Comparison of ENCODE assay signal across 17 mouse cellular contexts in the genomic region with DNA sequence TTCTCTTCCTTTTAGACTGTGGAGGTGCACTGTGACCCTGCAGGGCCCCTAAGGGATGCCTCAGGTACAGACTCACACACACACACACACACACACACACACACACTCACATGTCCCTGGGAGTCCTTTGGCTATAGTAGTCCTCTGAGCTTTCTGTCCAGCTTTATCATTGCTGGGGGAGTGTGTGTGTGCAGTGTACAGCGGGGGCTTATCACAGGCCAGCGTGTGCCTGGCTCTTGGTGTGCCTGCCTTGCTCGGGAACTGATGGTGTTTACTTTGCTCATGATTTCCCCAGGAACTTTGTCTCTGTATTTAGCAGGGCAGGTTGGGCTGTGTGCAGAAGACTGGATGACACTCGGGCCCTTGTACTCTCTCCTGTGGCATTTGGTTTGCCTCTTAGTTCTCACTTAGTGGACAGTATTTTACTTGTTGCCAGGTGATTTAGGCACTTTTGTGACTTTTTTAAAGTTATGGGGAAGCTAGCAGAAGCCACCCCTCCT. TPM values are rescaled to one million over a fixed set of nuclear protein-coding genes. Genes with fewer than 3 reads are reported as not detected.
DNase-seq lines count a peak whose midpoint lies in the region; ATAC-seq and TF ChIP-seq lines count a peak whose summit lies in the region.
"Had no signal": no experiment of that assay in that cellular context is flagged by ENCODE, and none has a peak within 500 bp of the region (broad histone marks: within the 10 kb centered on the region; RNA-seq: fewer than 3 reads in every experiment).

No protein-coding gene starts in this region.

- DNase-seq in heart, postnatal 10 days = no peak
- no peak for DNase-seq in liver, postnatal 0 days
- DNase-seq in c-Kit-positive CD71-positive TER-119-positive erythroid progenitor cells, embryonic 14.5 days (ENCODE audit: low spot score) = no peak
- DNase-seq: B cell, adult 2 months; cerebellum, adult 11-12 months; layer of hippocampus, postnatal 36 days; right cerebral cortex, postnatal 4 days had no signal

- peak overlapping the region; percentile 61 for H3K27ac ChIP-seq in heart, embryonic 12.5 days (ENCODE audit: poor library complexity, severe bottlenecking)
- H3K27ac ChIP-seq in liver, postnatal 0 days (ENCODE audit: low read depth) = peak overlapping the region; percentile 34
- H3K27ac ChIP-seq: hindbrain, embryonic 10.5 days; limb, embryonic 12.5 days; neural tube, embryonic 12.5 days had no signal

- no peak for TF ChIP-seq EP300 in liver, postnatal 0 days (IDR thresholded peaks at IDR 0.05; ENCODE audit: low read depth)

- no peaks in the 10 kb centered on the region for H3K9me3 ChIP-seq in heart, embryonic 12.5 days (replicated peaks)
- H3K9me3 ChIP-seq in megakaryocyte, embryonic 14.5 days = no peaks in the 10 kb centered on the region
- no peaks in the 10 kb centered on the region for H3K9me3 ChIP-seq in liver, postnatal 0 days (ENCODE audit: low read length)
- H3K9me3 ChIP-seq: hindbrain, embryonic 10.5 days; limb, embryonic 12.5 days; neural tube, embryonic 12.5 days had no signal

- H3K9ac ChIP-seq in heart, embryonic 12.5 days = 0 out of 2 replicates have a peak overlapping the region, but pooled peaks have one; percentile 6
- H3K9ac ChIP-seq in liver, postnatal 0 days (replicated peaks) = no peak overlapping the region
- H3K9ac ChIP-seq: limb, embryonic 12.5 days; neural tube, embryonic 12.5 days had no signal

- H3K36me3 ChIP-seq in heart, embryonic 12.5 days = peaks cover 5% of the 10 kb centered on the region
- peaks cover 97% of the 10 kb centered on the region for H3K36me3 ChIP-seq in megakaryocyte, embryonic 14.5 days (replicated peaks; ENCODE audit: low read length)
- H3K36me3 ChIP-seq in liver, postnatal 0 days (replicated peaks; ENCODE audit: insufficient read depth, low read length) = peaks cover 11% of the 10 kb centered on the region

- intact Hi-C loops in heart, postnatal 10 days (cut with DNase I) = loop anchor here (5.0 kb wide), 2 partner anchors 42 to 147 kb away; partner anchors contain the start of gene Capzb

- no peak overlapping the region for H3K4me3 ChIP-seq in heart, embryonic 12.5 days
- H3K4me3 ChIP-seq in megakaryocyte, embryonic 14.5 days (replicated peaks) = peak overlapping the region; percentile 78
- H3K4me3 ChIP-seq in liver, postnatal 0 days (ENCODE audit: low read depth, low read length) = no peak overlapping the region
- H3K4me3 ChIP-seq: hindbrain, embryonic 10.5 days; limb, embryonic 12.5 days; neural tube, embryonic 12.5 days had no signal

- peaks cover 90% of the 10 kb centered on the region for H3K4me1 ChIP-seq in heart, embryonic 12.5 days (replicated peaks)
- peaks cover 99% of the 10 kb centered on the region for H3K4me1 ChIP-seq in megakaryocyte, embryonic 14.5 days
- peaks cover 18% of the 10 kb centered on the region for H3K4me1 ChIP-seq in liver, postnatal 0 days (ENCODE audit: insufficient read depth)

- no peak for TF ChIP-seq CTCF in liver, postnatal 0 days (IDR thresholded peaks at IDR 0.05; ENCODE audit: low read depth)

- 20% methylated on average over 4 of the region's 4 CpGs for WGBS in heart, embryonic 12.5 days
- 39% methylated on average over 4 of the region's 4 CpGs for WGBS in liver, postnatal 0 days (ENCODE audit: insufficient replicate concordance)

- no peak overlapping the region for H3K4me2 ChIP-seq in heart, embryonic 12.5 days
- H3K4me2 ChIP-seq in liver, postnatal 0 days (ENCODE audit: low read depth, low read length) = no peak overlapping the region
- H3K4me2 ChIP-seq: limb, embryonic 12.5 days; neural tube, embryonic 12.5 days had no signal

- ATAC-seq in heart, embryonic 12.5 days (ENCODE audit: insufficient number of reproducible peaks, low FRiP score) = 0 out of 2 replicates have a peak, but pooled peaks have one; percentile 7
- ATAC-seq in megakaryocyte, adult 5-6 weeks (ENCODE audit: poor library complexity, severe bottlenecking) = no peak
- no peak for ATAC-seq in liver, postnatal 0 days
- no peak for ATAC-seq in activated CD4-positive, CD25-positive, alpha-beta regulatory T cell, adult 4 months
- no peak for ATAC-seq in CD4-positive, CD25-positive, alpha-beta regulatory T cell, adult 4 months
- ATAC-seq: forebrain, embryonic 14.5 days; midbrain, embryonic 16.5 days had no signal

- no peaks in the 10 kb centered on the region for H3K27me3 ChIP-seq in heart, embryonic 12.5 days (replicated peaks)
- H3K27me3 ChIP-seq in megakaryocyte, embryonic 14.5 days (replicated peaks) = no peaks in the 10 kb centered on the region
- H3K27me3 ChIP-seq in liver, postnatal 0 days (ENCODE audit: insufficient read depth, low read length) = no peaks in the 10 kb centered on the region
- H3K27me3 ChIP-seq: limb, embryonic 12.5 days; neural tube, embryonic 12.5 days had no signal

RNA-seq across cellular contexts. Expression of gene Capzb, which starts 41.1 kb away (rescaled TPM):
- 395 and 402 TPM in 2 replicates for polyA plus RNA-seq in heart, embryonic 12.5 days (2016; fragmentation: Nextera tagmentation; extraction: Ambion mirVana)
- total RNA-seq in heart, postnatal 10 days (2021) = 100 to 1,000 TPM; 394 to 406 TPM
- 104 and 238 TPM in 2 replicates for polyA plus RNA-seq in megakaryocyte, embryonic 14.5 days (2012; ENCODE audit: insufficient read depth, low replicate concordance)
- total RNA-seq in megakaryocyte, adult 5-6 weeks (2015) = 683 and 689 TPM in 2 replicates
- 251 and 275 TPM in 2 replicates for total RNA-seq in megakaryocyte, adult 5-6 weeks (2017)
- 136 and 143 TPM in 2 replicates for polyA plus RNA-seq in liver, postnatal 0 days (2015; fragmentation: Nextera tagmentation; extraction: Ambion mirVana)
- polyA plus RNA-seq in activated CD4-positive, CD25-positive, alpha-beta regulatory T cell, adult 4 months (2017; shearing (Covaris generic)) = 100 to 1,000 TPM; 633 to 647 TPM
- 100 to 1,000 TPM; 479 to 616 TPM for polyA plus RNA-seq in CD4-positive, CD25-positive, alpha-beta regulatory T cell, adult 4 months (2017; shearing (Covaris generic))
